Mouse (Mus musculus) liver, embryonic 13.5 days (tissue): Measurements from ENCODE around the gene Tmem132c. TPM values are rescaled to one million over a fixed set of nuclear protein-coding genes. Genes with fewer than 3 reads are reported as not detected.

ENCODE experiments used
- ATAC-seq: fragments of 200-750 bp; cut with Nextera tagmentation; 2 replicates; pipeline ENCODE4 v1.8.0; 2017; ENCODE audit warnings: low read depth, mild to moderate bottlenecking, moderate number of reproducible peaks, moderate library complexity
- DNase-seq: peaks from one replicate; pipeline ENCODE4 v3.0.0; 2022
- H3K27ac ChIP-seq: fragments of 300-500 bp; sonication (generic); 2 replicates; pipeline ENCODE4 v1.5.1; 2015; ENCODE audit warnings: moderate library complexity, mild to moderate bottlenecking, inconsistent platforms
- H3K27me3 ChIP-seq: fragments of 300-500 bp; sonication (generic); 2 replicates; pipeline ENCODE4 v1.6.1; 2015; ENCODE audit warnings: mild to moderate bottlenecking, inconsistent platforms
- H3K36me3 ChIP-seq: fragments of 300-500 bp; sonication (generic); 2 replicates; pipeline ENCODE4 v1.6.1; 2015; ENCODE audit warnings: mild to moderate bottlenecking, inconsistent platforms
- H3K4me1 ChIP-seq: fragments of 300-500 bp; sonication (generic); replicated peaks from 2 replicates; pipeline ENCODE4 v1.6.1; 2015; ENCODE audit warnings: inconsistent platforms
- H3K4me2 ChIP-seq: fragments of 300-500 bp; sonication (generic); 2 replicates; pipeline ENCODE4 v1.6.1; 2015; ENCODE audit warnings: inconsistent platforms, mild to moderate bottlenecking, moderate library complexity
- H3K4me3 ChIP-seq: fragments of 300-500 bp; sonication (generic); replicated peaks from 2 replicates; pipeline ENCODE4 v1.5.1; 2015; ENCODE audit warnings: mild to moderate bottlenecking, inconsistent platforms
- H3K9ac ChIP-seq: fragments of 300-500 bp; sonication (generic); 2 replicates; pipeline ENCODE4 v1.6.1; 2015; ENCODE audit warnings: mild to moderate bottlenecking, inconsistent platforms
- H3K9me3 ChIP-seq: fragments of 300-500 bp; sonication (generic); replicated peaks from 2 replicates; pipeline ENCODE4 v1.6.1; 2016; ENCODE audit warnings: inconsistent platforms
- WGBS: fragments of 180-500 bp; shearing (Covaris S2); methylation state at CpG from one replicate; pipeline ENCODE4 v1.1.7; 2015; ENCODE audit not compliant: insufficient replicate concordance; 5-methylcytosine and 5-hydroxymethylcytosine counted together
- polyA plus RNA-seq: library from polyadenylated mRNA; unstranded; fragments of >200 nt; fragmentation: Nextera tagmentation; extraction: Ambion mirVana; gene quantifications from 2 replicates; pipeline ENCODE4 v1.2.1, GENCODE M21; 2015

The Tmem132c gene
- polyA plus RNA-seq, 1 experiment from 2014 or later, result 0.16 TPM

GRCm38 (mm10) chr5:127286886-127287285 lies 45.3 kb downstream of the Tmem132c start:
- Histone ChIP-seq H3K4me3 (no peak overlapping the region), H3K27ac (no peak overlapping the region), H3K36me3 (no peaks in the 10 kb centered on the region), H3K4me2 (no peak overlapping the region), H3K4me1 (no peaks in the 10 kb centered on the region), H3K9me3 (no peaks in the 10 kb centered on the region), H3K27me3 (no peaks in the 10 kb centered on the region), H3K9ac (no peak overlapping the region)
- ATAC-seq, result no peak
- WGBS, result 60% methylated on average over 5 of the region's 5 CpGs
- no peak for DNase-seq

GRCm38 (mm10) chr5:127289659-127290058 lies 48.1 kb downstream of the Tmem132c start:
- no peak for DNase-seq

GRCm38 (mm10) chr5:127290461-127291250 lies 49.0 kb downstream of the Tmem132c start:
- H3K27me3 ChIP-seq, result no peaks in the 10 kb centered on the region
- no peak overlapping the region for H3K4me3 ChIP-seq
- H3K36me3 ChIP-seq, result no peaks in the 10 kb centered on the region
- H3K9me3 ChIP-seq, result 0 out of 2 replicates have a peak, but pooled peaks cover 2% of the 10 kb centered on the region
- H3K4me2 ChIP-seq, result no peak overlapping the region
- H3K27ac ChIP-seq, result no peak overlapping the region
- H3K9ac ChIP-seq, result no peak overlapping the region
- WGBS, result 64% methylated on average over 17 of the region's 17 CpGs
- H3K4me1 ChIP-seq, result no peaks in the 10 kb centered on the region
- ATAC-seq (no peak), DNase-seq (no peak)

More at GRCm38 (mm10) chr5:127289659-127290058, 48.1 kb downstream of the Tmem132c start:
- ATAC-seq, result no peak
- Histone ChIP-seq H3K27ac (no peak overlapping the region), H3K9me3 (0 out of 2 replicates have a peak, but pooled peaks cover 2% of the 10 kb centered on the region), H3K9ac (no peak overlapping the region), H3K4me3 (no peak overlapping the region), H3K36me3 (no peaks in the 10 kb centered on the region), H3K4me1 (no peaks in the 10 kb centered on the region), H3K4me2 (no peak overlapping the region), H3K27me3 (no peaks in the 10 kb centered on the region)
- 76% methylated on average over 8 of the region's 8 CpGs for WGBS

- Histone ChIP-seq H3K9ac (no peak overlapping the region), H3K36me3 (no peaks in the 10 kb centered on the region), H3K9me3 (0 out of 2 replicates have a peak, but pooled peaks cover 2% of the 10 kb centered on the region), H3K4me1 (no peaks in the 10 kb centered on the region), H3K27ac (no peak overlapping the region), H3K27me3 (no peaks in the 10 kb centered on the region), H3K4me3 (no peak overlapping the region), H3K4me2 (no peak overlapping the region)
- no peak for ATAC-seq
- 71% methylated on average over 7 of the region's 7 CpGs for WGBS
- DNase-seq, result no peak
Observed at GRCm38 (mm10) chr5:127291581-127291980, 50.0 kb downstream of the Tmem132c start.

GRCm38 (mm10) chr5:127293698-127294097 lies 52.1 kb downstream of the Tmem132c start:
- Histone ChIP-seq H3K27ac (no peak overlapping the region), H3K4me3 (no peak overlapping the region), H3K36me3 (no peaks in the 10 kb centered on the region), H3K4me2 (no peak overlapping the region), H3K27me3 (no peaks in the 10 kb centered on the region), H3K4me1 (no peaks in the 10 kb centered on the region), H3K9ac (no peak overlapping the region), H3K9me3 (0 out of 2 replicates have a peak, but pooled peaks cover 2% of the 10 kb centered on the region)
- ATAC-seq (no peak), DNase-seq (no peak)
- 68% methylated on average over 3 of the region's 3 CpGs for WGBS

GRCm38 (mm10) chr5:127297461-127297860 lies 55.9 kb downstream of the Tmem132c start:
- DNase-seq, result no peak
- Histone ChIP-seq H3K4me2 (no peak overlapping the region), H3K36me3 (no peaks in the 10 kb centered on the region), H3K9ac (no peak overlapping the region), H3K9me3 (0 out of 2 replicates have a peak, but pooled peaks cover 2% of the 10 kb centered on the region), H3K4me1 (no peaks in the 10 kb centered on the region), H3K4me3 (no peak overlapping the region), H3K27me3 (no peaks in the 10 kb centered on the region), H3K27ac (no peak overlapping the region)
- ATAC-seq, result no peak
- WGBS, result 65% methylated on average over 5 of the region's 5 CpGs

- Histone ChIP-seq H3K36me3 (no peaks in the 10 kb centered on the region), H3K4me2 (no peak overlapping the region), H3K9me3 (peaks cover 2% of the 10 kb centered on the region; the same call in 1 of the 2 replicates), H3K27me3 (no peaks in the 10 kb centered on the region), H3K4me1 (no peaks in the 10 kb centered on the region), H3K27ac (no peak overlapping the region), H3K9ac (no peak overlapping the region), H3K4me3 (no peak overlapping the region)
- DNase-seq (no peak), ATAC-seq (no peak)
- 58% methylated on average over 2 of the region's 2 CpGs for WGBS
Observed at GRCm38 (mm10) chr5:127298060-127298459, 56.5 kb downstream of the Tmem132c start.

- ATAC-seq, result no peak
- Histone ChIP-seq H3K27ac (no peak overlapping the region), H3K9ac (no peak overlapping the region), H3K4me3 (no peak overlapping the region), H3K9me3 (peaks cover 2% of the 10 kb centered on the region; the same call in 1 of the 2 replicates), H3K36me3 (no peaks in the 10 kb centered on the region), H3K4me2 (no peak overlapping the region), H3K27me3 (no peaks in the 10 kb centered on the region), H3K4me1 (no peaks in the 10 kb centered on the region)
- 48% methylated on average over 1 of the region's 1 CpGs for WGBS
- DNase-seq, result no peak
Observed at GRCm38 (mm10) chr5:127299010-127299409, 57.4 kb downstream of the Tmem132c start.

GRCm38 (mm10) chr5:127300597-127301254 lies 59.1 kb downstream of the Tmem132c start:
- Histone ChIP-seq H3K27ac (no peak overlapping the region), H3K9ac (no peak overlapping the region), H3K4me2 (no peak overlapping the region), H3K4me1 (no peaks in the 10 kb centered on the region), H3K36me3 (no peaks in the 10 kb centered on the region), H3K9me3 (no peaks in the 10 kb centered on the region; the same call in 1 of the 2 replicates), H3K27me3 (no peaks in the 10 kb centered on the region), H3K4me3 (no peak overlapping the region)
- DNase-seq, result no peak
- no peak for ATAC-seq
- WGBS, result 65% methylated on average over 8 of the region's 8 CpGs

- H3K9ac ChIP-seq, result no peak overlapping the region
- ATAC-seq (no peak), DNase-seq (no peak)
- H3K4me1 ChIP-seq, result no peaks in the 10 kb centered on the region
- no peaks in the 10 kb centered on the region; the same call in 1 of the 2 replicates for H3K9me3 ChIP-seq
- no peak overlapping the region for H3K4me2 ChIP-seq
- H3K27ac ChIP-seq, result no peak overlapping the region
- 59% methylated on average over 5 of the region's 5 CpGs for WGBS
- no peak overlapping the region for H3K4me3 ChIP-seq
- no peaks in the 10 kb centered on the region for H3K27me3 ChIP-seq
- H3K36me3 ChIP-seq, result no peaks in the 10 kb centered on the region
Observed at GRCm38 (mm10) chr5:127305312-127305711, 63.7 kb downstream of the Tmem132c start.

- Histone ChIP-seq H3K4me1 (no peaks in the 10 kb centered on the region), H3K9ac (no peak overlapping the region), H3K4me3 (no peak overlapping the region), H3K9me3 (no peaks in the 10 kb centered on the region; the same call in 1 of the 2 replicates), H3K27ac (no peak overlapping the region), H3K4me2 (no peak overlapping the region), H3K36me3 (no peaks in the 10 kb centered on the region), H3K27me3 (no peaks in the 10 kb centered on the region)
- 40% methylated on average over 5 of the region's 5 CpGs for WGBS
- DNase-seq (no peak), ATAC-seq (no peak)
Observed at GRCm38 (mm10) chr5:127305719-127306118, 64.1 kb downstream of the Tmem132c start.
